Mouse (Mus musculus): ENCODE measurements around the gene Add3.

Add3 gene

DNA sequence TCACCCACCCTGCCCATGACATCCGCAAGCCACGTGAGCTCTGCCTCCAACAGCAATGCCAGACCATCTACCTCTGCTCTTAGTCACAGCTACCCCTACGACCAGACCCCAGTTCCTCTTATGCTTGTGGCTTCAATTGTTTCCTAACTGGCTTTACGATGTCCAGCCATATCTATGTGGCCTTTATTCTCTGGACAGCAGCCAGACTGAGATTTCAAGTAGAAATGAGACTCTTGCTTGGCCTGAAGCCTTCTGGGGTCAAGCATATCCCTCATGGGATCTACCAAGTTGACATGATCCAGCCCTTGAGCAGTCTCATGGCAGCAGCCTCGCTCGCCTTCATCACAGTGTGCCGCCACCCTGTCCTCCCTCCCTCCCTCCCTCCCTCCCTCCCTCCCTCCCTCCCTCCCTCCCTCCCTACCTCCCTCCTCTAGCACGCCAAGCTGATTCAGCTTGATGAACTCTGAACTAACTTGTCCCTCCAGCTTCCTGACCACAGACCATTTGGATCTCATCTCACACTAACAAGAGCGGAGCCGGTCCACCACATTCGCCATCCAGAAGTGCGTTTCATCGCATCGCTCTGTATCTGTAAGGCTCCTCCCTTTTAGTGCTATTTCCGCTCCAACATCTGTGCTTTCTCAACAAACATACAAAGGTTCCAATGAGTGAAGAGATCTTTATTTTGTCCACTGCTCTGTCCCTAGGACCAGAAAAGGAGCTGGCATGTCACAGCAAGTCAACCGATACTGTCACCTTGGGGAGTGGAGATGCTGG, 9.7 kb upstream of the Add3 start:
- no peak for DNase-seq (ENCODE audit: low read depth, low spot score)

DNA sequence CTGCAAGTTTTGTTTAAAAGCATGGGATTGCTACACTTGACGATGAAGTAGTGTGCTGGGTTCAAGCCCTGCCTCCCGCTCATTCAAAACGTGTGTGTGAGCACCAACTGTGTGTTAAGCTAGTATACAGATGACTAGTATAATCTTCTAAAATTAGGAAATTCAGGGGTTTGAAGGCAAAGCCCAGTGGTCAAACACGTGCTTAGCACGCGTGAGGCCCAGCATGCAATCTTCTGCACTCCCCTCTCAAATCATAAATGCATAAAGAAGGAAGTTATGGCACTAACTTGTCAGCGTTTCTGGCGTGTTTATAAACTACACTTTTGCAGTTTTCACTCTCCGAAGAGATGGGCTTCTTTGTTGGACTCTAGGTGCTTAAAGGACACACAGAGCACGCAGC, 7.8 kb upstream of the Add3 start:
- no peak for DNase-seq (ENCODE audit: low read depth, low spot score)

DNA sequence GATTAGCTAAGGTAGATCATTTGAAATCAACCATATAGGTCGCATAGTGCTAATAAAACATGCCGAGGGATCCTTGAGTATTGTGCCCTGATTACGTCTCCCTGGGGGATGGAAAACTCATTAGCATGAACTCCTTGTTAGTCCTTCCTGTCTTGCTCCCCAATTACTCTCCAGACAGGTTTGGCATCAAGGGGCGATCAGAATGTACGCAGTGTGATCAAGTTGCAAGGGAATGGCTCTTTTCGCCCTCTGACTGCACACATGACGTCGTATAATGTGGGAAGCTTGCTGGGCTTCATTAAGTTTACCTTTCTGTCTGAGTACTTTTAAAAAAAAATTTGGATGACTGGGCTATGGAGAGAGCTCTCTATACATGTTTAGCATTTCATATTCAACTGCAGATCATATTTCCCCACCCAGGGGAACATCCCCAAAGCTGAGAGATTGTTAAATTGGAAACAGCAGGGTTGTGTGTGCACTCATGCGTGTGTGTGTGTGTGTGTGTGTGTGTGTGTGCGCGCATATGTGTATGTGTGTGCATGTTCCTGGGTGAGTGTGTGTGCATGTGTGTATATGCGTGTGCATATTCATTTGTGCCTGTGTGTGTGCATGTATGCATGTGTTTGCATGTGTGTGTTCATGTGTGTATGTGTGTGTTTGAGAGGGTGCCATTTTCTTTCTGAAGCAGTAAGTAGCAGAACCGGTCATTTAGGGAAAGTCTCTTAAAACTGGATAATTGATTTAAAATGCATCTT, 3.7 kb upstream of the Add3 start:
- no peak for DNase-seq (ENCODE audit: low read depth, low spot score)

DNA sequence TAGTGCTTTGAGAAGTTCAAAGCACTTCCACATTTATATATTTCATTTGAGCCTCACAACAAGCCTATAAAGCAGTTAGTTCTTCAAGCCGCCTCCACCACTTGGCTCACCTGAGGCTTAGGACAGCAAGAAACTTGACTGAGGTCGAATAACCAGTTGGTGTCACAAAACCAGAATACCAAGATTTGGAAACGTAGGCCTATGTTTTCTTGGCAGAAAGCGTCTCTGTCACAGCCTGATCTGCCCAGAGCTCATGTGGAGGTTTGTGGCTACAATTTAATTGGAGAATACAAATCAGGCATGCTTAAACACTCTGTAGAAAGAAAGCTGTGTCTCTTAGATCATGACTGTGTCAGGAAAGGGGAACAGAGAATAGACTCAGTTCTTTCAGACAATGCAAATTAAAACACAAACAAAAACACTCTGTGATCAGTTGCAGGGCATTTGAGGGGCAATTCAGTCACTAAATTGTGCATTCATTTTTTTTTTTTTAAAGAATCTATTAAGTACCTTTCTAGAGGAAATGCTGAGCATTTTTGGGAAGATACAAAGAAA, 3.0 kb upstream of the Add3 start:
- no peak for DNase-seq (ENCODE audit: low read depth, low spot score)

DNA sequence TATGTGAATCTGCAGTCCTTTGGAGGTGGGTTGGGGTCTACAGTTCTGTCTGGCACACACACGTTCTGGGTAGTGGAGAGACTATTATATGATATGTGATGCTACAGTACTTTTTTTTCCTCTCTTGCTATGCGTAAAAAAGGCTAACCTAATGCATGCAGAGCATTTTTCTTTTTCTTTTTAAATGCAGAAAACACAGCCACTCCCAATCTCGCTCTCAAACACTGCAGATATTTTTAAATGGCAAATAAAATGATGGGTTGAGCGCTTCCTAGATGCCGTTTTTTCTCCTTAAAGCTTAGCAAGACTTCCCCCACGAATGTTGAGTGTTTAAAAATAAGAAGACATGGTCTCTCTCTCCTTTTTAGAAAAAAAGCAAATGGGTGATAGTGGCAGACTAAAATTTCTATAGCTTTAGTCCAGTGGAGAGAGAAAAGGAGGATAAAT, 584 bp downstream of the Add3 start:
- no peak for DNase-seq (ENCODE audit: low read depth, low spot score)

DNA sequence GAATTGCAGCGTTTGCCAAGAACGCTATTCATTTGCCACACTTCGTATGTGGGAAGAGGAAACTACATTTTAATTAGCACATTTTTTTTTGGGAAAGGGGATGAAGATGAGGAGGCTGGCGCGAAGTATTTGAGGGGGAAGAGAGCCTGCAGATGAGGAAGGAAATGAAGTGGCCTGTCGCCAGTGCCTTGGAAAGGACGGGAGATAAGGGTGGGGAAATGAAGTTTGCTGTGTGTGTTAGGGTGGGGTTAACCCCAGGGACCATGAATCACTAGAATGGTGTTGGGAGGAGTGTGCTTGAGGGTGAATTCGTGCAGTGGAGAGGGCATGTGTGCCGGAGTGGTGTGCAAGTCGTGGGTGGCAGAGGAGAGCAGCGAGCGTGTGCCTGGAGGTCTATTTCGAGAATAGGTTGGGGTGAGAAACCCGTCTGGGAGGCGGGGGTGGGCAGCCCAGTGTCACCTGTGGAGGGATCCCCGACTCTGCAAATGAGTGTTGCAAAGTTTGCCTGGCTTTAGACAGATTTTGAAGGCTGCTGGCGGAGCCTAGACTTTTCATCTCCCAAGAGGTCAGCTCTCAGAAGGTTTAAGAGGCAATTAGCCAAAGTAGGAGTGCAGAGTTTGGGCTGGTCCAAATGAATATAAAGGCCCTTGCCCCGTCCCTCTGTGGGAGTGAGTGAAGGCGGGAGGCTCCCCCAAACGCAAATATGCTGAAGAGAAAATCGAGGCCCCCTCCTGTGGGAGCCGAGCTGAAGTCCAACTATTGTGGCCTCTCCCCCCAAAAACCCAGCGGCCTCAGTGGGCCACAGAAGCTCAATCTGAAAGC, 1.2 kb downstream of the Add3 start:
- no peak for DNase-seq (ENCODE audit: low read depth, low spot score)

DNA sequence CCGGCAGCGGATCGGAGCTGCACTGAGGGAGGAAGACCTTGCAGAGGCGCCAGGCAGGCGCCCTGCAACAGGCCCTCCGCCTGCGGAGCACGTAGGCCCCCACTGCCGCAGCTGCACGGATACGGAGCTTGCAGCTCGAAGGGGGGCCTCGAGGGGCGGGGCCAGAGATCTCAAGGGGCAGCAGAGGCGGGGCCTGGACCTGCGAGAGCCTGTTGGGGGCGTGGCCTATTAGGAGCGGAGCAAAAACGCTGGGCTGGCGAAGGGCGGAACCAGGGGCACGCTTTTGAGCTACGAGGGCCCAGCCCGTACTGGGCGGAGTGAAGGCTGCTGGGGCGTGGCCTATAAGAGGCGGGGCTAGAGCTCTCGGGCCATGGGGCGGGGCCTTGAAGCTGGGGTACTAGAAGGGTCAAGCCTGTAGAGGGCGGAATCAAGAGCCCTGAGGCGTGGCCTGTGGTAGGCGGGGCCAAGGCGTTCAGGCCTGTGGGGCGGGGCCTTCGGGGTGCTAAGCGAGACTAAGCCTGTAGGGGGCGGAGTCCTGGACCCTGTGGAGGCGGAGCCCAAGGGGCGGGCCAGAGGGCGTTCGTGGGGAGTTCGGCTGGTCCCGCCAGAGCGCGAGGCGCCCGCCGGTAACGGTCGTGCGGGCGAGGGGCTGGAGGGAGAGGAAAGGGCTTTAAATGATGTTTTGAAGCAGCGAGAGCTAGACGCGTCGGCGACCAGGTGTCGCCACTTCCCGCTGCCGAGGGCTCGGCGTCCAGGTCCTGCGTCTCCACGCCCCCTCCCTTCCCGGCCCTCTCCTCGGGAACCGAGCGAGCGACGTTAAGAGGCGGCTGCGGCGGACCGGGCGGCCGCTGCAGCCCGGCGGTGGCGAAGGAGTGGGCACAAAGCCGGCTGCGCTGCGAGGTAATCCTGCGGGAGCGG, 2.2 kb downstream of the Add3 start:
- peak; percentile 99 for DNase-seq (ENCODE audit: low read depth, low spot score)

DNA sequence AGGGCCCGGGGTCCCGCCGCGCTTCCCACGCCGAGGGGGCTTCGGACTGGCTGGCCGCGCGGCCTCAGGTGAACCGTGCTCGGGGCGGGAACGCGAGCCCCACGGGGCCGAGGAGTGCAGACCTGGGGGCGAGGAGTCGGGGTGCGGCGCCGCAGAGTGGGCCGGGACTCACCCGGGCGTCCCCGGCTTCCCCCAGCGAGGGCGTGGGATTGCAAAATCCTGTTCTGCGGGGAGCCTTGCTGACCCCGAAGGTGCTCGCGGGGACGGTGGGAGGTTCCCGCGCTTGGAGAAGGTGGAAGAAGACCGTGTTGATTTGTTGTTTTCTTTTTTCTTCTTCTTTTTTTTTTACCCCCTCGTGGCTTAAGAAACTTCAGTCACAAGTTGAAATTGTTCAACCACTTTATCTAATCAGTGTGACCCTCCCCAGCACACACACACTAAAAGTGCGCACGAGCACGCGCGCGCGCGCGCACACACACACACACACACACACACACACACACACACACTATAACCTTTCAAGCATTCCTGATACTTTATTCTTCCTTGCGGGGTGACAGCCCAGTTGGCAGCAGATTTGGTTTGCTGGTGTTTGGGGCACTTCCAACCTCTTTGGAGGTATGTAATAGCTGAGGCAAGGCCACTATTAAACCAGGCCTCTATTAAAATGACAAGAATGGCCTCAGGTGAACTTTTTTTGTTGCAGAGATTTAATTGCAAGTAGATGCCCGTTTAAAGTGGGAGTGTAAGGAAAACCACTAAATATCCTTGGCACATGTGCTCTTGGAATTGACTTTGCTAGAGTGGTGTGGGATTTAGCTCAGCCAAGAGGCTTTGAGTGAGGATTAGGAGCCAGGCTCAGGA, 3.1 kb downstream of the Add3 start:
- no peak for DNase-seq (ENCODE audit: low read depth, low spot score)

DNA sequence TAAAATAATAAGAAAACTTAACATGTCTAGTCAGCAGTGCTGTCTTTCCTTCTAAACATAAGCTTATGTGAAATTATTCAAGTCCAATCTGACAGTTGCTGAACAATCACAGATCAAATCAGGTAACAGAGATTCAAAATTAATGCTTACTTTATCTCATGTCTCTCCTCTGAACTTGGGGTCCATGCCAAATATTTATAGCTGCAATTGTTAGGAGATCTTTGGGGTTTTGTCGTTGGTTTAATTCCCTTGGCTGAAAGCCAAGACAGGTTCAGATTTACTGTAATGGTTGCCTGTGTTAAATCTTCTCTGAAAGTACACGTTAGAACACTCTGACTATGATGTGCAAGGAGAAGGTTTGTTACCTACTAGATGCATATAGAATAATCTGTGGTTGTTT, 4.8 kb downstream of the Add3 start:
- DNase-seq (ENCODE audit: low read depth, low spot score) = no peak

DNA sequence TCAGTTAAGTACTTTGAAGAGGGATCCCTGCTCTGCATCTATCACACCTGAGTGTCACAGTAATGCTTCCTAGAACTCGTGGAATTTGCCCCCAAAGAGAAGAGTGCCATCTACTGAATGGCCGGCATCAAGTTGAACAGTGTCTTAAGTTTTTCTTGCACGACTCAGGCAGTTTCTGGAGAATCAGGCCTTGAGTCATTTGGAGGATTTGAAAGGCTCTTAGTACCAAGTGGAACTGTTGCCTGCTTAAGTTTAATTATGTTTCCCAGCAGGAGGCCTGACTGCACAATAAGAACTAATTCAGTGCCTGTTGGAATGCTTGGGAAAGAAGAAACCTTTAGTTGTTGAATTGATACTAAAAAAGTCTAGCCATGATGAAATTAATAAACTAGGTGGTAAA, 9.1 kb downstream of the Add3 start:
- no peak for DNase-seq (ENCODE audit: low read depth, low spot score)

DNA sequence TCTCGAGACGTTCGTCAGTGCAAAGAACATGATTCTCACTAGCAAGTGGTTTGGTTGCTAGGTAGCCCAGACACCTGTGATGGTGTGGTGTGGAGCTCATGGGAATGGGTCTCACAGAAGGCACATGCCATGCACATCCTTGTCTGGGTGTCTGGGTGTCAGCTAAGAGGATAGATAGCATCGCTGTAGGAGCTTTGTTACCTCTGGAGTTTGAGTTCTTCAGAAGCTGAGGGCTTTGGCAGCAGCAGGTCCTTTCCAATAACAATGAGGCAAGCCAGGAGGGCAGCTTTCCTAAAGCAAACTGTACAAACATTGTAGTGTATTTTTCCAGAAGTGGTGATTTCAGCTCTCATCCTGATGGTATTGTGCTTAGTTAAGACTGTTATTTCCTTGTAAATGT, 12.2 kb downstream of the Add3 start:
- no peak for DNase-seq (ENCODE audit: low read depth, low spot score)

DNA sequence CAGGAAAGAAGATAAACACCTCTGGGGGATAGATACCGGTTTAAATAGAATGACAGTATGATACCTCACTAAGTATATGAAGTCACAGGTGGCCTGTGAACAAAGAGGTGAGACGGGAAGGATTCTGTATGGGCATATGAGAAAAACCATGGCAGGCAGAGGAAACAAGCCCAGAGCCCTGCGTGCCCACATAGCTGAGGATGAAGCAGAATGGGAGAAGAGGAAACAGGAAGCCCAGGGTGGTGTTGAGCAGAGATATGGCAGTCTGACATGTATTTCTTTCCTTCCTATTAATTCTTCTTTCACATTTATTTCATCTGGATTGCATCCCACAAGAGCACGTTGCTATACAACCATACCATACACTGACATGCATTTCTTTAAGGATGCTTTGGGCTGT, 12.9 kb downstream of the Add3 start:
- no peak for DNase-seq (ENCODE audit: low read depth, low spot score)

DNA sequence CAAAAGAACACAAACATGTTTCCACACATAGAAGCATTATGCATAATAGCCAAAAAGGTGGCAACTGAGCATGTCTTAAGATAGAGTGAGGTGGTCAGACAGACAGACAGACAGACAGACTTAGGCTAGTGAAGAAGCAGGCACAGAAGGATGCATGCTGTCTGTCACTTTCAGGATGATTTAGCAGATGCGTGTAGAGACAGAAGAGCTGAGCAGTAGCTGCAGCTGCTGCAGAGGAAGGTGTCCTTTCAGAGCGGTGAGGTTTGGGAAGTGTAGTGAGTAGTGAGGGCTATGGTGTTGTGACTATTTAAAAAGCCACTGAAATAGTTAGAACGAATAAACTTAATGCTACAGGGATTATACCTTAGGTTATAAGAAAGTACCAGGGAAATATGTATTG, 13.9 kb downstream of the Add3 start:
- no peak for DNase-seq (ENCODE audit: low read depth, low spot score)

DNA sequence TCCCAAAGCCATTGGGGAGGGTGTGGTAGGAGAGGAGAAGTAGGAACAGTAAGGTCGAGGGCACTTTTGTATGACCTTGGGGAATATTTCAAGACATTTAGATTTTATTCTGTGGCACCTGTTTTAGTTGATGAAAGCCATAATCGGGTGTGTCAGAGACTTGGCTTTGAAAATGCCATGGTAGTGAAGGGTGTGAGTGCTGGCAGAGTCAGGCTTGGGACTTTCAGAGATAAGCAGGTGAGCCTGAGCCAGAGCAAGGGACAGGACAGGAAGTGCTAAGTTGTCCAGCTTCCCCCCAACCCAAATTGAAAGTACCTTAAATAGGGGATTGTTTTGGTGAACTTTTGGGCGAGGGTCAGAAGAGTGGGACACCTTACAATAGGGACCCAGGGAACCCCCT, 16.1 kb downstream of the Add3 start:
- no peak for DNase-seq (ENCODE audit: low read depth, low spot score)

DNA sequence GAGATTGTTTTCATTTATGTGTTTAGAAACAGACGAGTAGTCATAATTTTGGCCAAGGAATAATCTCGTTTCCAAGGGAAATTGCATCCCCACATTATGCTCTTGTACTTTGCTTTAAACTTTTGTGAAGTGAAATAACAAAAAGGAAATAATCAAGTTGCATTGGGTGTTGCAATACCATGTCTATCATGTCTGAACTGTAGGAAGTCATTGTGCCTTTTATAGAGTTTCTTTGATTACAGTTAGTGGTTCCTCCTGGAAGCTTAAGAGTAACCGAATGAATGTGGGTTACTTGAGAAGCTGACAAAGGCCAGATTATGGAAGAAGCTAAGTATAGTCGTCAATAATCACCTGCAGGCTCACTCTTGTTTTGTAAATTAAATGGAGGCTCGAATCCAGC, 16.9 kb downstream of the Add3 start:
- DNase-seq (ENCODE audit: low read depth, low spot score) = no peak

DNA sequence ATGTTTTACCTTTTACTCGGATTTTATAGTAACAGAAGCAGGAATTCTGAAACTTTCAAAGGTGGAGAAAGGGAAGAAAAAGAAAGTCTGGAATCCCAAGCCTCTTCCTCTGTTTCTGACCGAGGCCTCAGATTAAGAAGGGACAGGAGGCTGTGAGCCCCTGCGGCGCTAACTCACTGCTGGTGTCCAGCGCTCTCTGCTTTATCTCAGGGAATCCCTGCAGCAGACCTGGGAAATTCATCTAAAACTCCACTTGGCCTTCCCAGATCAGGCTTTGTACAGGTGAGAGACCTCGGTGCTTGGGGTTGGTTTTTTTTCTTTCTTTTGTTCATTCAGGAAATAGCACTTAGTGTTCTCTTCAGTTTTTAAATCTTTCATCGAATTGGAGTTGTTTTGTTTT, 19.1 kb downstream of the Add3 start:
- no peak for DNase-seq (ENCODE audit: low read depth, low spot score)

DNA sequence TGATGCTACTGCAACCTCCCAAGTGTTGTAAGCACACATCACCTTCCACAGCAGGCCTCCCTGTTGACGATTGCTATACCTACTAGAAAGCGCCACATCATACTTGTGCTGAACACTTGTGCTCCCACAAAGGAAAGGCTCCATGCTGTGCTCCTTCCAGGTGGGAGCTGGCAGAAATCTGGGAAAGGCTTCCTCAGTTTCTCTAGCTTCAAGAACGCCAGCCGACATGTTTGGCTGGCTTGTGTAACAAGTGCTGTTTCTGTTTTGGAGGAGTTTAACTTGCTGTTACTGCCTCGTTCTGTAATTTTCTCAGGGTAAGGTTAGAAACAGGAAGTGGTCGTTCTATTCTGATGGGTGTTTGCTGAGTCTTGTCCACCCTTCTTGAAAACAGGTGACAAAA, 22.7 kb downstream of the Add3 start:
- no peak for DNase-seq (ENCODE audit: low read depth, low spot score)

DNA sequence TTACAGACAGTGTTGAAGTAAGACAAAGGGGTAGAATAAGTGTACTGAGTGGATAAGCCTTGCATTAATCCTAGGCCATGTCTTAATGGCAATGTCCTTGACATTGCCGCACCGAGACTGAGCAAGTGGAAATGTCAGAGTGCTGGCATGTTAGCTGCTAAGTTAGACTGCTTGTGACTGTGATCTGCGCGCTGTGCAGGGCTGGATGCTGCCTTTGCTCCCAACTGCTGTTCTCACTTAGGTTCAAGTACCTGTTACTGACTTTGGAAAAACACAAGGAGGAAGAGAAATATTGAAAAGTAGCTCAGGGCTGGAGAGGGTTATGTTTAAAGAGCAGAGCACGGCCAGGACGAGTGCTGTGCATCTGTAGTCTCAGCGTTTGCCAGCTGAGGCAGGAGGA, 24.4 kb downstream of the Add3 start:
- no peak for DNase-seq (ENCODE audit: low read depth, low spot score)

DNA sequence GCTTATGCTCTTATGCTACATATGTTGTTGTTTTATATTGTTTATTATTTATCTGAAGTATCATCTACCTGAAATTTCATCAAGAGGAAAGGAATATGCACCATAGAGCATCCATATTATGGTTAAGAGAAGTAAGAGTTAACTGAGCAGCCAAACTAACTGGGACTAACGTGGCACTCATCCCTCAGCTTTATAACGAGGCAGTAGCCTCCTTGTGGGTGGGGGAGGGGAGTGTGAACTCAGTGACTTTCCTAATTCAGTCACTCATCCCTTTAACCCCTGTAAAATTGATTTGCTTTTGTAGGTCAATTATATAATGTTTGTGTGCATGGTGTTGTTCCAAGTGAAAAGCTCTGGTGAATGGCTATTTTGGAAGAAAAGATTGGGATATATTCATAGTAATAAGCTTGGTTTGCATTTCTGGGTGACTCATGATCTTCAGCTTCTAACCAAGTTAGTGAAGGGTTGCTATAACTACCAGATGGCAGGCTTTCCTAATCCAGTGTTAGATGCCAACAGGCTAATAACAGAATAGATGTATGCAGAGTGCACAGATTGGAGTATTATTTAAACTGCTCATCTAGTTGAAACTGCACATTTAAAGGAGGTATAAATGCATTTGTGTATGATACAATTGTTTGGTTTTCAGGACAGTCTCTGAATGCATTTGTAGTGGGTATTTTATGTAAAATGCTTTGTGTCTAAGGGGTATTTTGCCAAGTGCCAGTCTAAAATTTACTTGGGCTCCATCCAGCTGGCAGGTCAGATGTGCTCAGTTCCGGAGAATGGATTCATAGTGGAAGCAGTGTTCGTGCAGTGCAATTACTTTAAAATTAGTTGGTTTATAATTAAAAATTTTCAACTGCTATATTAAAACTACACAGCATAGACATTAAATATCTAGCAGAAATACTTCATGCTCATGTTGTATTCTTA, 25.3 kb downstream of the Add3 start:
- no peak for DNase-seq (ENCODE audit: low read depth, low spot score)

Measured in c-Kit-negative CD71-positive TER-119-positive erythroid progenitor cells, embryonic 14.5 days (primary cell).